Mouse (Mus musculus) stomach, postnatal 0 days (tissue): ENCODE measurements at regions not wholly inside any gene's neighbourhood (a gene's known extent, or its start where the extent isn't known, plus 50 kb on each side); places are given as distances from the start of the nearest gene placed in this dataset.

Experiments
- CTCF ChIP-seq: IDR thresholded peaks from 2 replicates; pipeline ENCODE4 v1.5.1; 2016; ENCODE audit warnings: antibody characterized with exemption, low read depth, mild to moderate bottlenecking, moderate library complexity
- EP300 ChIP-seq: optimal IDR thresholded peaks from 2 replicates; pipeline ENCODE3; 2016; ENCODE audit warnings: antibody characterized with exemption

DNA sequence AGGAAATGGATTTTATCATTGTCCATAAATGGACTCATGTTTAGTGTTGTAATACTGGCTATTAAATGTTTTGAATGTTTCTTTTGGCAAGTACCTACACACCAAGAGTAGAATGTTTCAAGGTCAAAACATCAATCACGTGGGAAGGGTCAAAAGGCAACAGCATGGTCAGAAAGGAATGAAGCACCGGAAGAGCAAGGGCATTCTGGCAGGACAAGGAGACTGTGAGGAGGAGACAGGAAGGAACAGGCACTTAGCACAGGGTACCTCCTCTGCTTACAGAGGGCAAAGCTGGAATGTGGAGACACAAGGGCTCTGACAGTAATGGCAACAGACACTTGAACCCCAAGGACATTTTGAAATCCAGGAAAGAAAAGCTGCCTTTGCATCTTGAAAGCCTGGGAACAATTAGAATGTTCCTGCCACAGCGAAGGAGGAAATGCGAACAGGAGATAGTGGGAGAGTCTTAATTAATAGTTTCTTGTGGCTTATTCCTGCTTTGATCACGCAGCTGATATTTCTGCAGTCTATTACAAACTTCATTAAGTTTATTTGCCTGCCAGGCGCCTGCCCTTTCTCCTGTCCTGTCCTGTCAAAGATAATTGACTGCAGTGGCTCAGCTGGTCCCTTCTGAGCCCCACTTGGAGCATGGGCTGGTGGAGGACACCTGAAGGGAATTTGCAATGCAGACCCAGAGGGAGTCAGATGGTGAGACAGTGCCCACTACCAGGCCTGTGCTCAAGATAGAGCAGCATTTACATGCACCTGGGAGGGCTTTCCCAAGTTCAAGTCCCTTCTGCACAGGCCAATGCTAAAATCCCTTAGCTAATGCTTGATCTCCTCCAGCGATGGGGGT is 151.2 kb upstream of the Kcnd3 start:
- TF ChIP-seq CTCF (no peak), EP300 (no peak)
